Mouse (Mus musculus) limb, embryonic 13.5 days (tissue): ENCODE results near the gene Olfr1079. TPM values are rescaled to one million over a fixed set of nuclear protein-coding genes. Genes with fewer than 3 reads are reported as not detected.
"Not testable (repeated sequence)": the region's sequence is repeated elsewhere in the genome, so short reads cannot be mapped to it uniquely, and the experiment has no call there.

Experiments
- ATAC-seq: fragments of 200-750 bp; cut with Nextera tagmentation; 2 replicates; pipeline ENCODE4 v1.8.0; 2017; ENCODE audit warnings: low read depth, moderate number of reproducible peaks, moderate TSS enrichment; ENCODE audit not compliant: low FRiP score
- H3K27ac ChIP-seq: fragments of 300-500 bp; sonication (generic); 2 replicates; pipeline ENCODE4 v1.5.1; 2015; ENCODE audit warnings: inconsistent platforms, mild to moderate bottlenecking, moderate library complexity
- H3K27me3 ChIP-seq: fragments of 300-500 bp; sonication (generic); 2 replicates; pipeline ENCODE4 v1.6.1; 2015; ENCODE audit warnings: mild to moderate bottlenecking, inconsistent platforms
- H3K36me3 ChIP-seq: fragments of 300-500 bp; sonication (generic); 2 replicates; pipeline ENCODE4 v1.6.1; 2015; ENCODE audit warnings: inconsistent platforms, mild to moderate bottlenecking, moderate library complexity
- H3K4me1 ChIP-seq: fragments of 300-500 bp; sonication (generic); 2 replicates; pipeline ENCODE4 v1.6.1; 2015; ENCODE audit warnings: inconsistent platforms
- H3K4me2 ChIP-seq: fragments of 300-500 bp; sonication (generic); replicated peaks from 2 replicates; pipeline ENCODE4 v1.6.1; 2015; ENCODE audit warnings: inconsistent platforms, mild to moderate bottlenecking, moderate library complexity
- H3K4me3 ChIP-seq: fragments of 300-500 bp; sonication (generic); 2 replicates; pipeline ENCODE4 v1.5.1; 2015; ENCODE audit warnings: moderate library complexity, mild to moderate bottlenecking, inconsistent platforms
- H3K9ac ChIP-seq: fragments of 300-500 bp; sonication (generic); 2 replicates; pipeline ENCODE4 v1.6.1; 2015; ENCODE audit warnings: mild to moderate bottlenecking, inconsistent platforms
- H3K9me3 ChIP-seq: fragments of 300-500 bp; sonication (generic); 2 replicates; pipeline ENCODE4 v1.6.1; 2016; ENCODE audit warnings: inconsistent platforms
- WGBS: fragments of 180-500 bp; shearing (Covaris S2); methylation state at CpG from one replicate; pipeline ENCODE4 v1.1.7; 2015; 5-methylcytosine and 5-hydroxymethylcytosine counted together
- polyA plus RNA-seq: library from polyadenylated mRNA; unstranded; fragments of >200 nt; fragmentation: Nextera tagmentation; extraction: Ambion mirVana; gene quantifications from 2 replicates; pipeline ENCODE4 v1.2.1, GENCODE M21; 2015

The Olfr1079 gene
- not detected in 2 replicates for polyA plus RNA-seq

DNA sequence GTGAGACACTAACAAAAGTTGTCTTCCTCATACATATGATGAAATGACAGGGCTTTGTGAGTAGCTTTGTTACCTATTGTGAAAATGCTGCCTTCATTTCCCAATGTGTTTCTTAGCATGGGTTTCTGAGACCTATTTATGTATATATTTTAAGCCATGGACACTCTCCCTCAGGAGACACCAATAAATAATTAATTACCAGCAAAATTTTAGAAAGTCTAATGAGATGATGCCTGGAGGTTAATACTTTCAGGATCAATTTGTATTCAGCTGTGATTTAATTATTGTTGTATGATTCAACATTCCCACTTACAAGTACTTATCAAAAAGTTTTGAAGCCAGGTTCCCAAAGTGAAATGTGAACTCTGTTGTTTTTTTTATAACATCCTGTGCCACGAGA, at the start of gene Olfr1079:
Gene Olfr1079 (minus strand): TSS at position 101 of the 400 bp plus-strand sequence.
- no peaks in the 10 kb centered on the region for H3K27me3 ChIP-seq
- no peak within 1 kb of the TSS for H3K27ac ChIP-seq
- H3K4me2 ChIP-seq: no peak within 1 kb of the TSS
- H3K9me3 ChIP-seq: no peaks in the 10 kb centered on the region
- no peak within 1 kb of the TSS for H3K9ac ChIP-seq
- no peak for ATAC-seq
- no peaks in the 10 kb centered on the region for H3K4me1 ChIP-seq
- no peak within 1 kb of the TSS for H3K4me3 ChIP-seq
- H3K36me3 ChIP-seq: no peaks in the 10 kb centered on the region
- WGBS: 64% methylated on average over 1 of the region's 1 CpGs

DNA sequence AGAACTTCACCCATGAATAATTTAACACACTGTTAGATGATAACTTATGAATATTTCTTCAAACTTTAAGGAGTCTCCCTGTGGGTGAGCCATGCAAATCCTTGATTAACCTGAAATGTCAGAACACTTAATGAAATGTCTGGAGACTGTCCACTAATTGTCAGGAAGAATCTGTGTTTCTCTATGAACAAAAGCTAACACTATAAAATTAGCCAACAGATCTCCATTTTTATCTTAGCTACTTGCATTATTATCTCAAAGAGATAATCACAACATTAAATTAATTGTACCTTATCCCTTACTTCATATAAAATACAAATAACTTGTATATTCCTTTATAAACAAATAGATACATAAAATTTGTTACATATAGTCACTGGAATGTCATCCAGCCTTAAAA, 15.9 kb upstream of the Olfr1079 start, which contains the start of gene Olfr1080:
Gene Olfr1080 (minus strand): TSS at position 101 of the 400 bp plus-strand sequence.
- not testable (repeated sequence) for H3K9ac ChIP-seq, H3K4me2 ChIP-seq, H3K27me3 ChIP-seq, ATAC-seq, H3K4me1 ChIP-seq, H3K27ac ChIP-seq, H3K4me3 ChIP-seq, H3K9me3 ChIP-seq, H3K36me3 ChIP-seq

DNA sequence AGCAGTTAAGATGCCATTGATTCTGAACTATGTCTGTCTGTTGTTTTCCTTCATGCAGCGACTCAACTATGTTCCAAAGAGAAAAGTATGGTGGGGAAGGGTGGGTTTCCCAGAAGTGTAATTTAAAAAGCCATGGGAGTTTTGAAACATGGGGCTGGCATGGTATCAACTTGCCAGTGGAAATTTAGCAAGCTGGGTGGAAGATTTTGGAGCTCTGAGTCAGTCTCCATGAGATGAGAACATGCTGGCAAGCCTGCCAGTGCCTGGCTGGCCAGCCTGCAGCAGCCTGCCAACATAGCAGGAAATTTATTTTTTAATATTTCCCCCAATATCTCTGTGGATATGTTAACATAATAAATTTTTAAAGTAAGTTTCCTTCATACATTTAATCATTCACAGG, 11.3 kb downstream of the Olfr1079 start:
- no peaks in the 10 kb centered on the region for H3K27me3 ChIP-seq
- no peak overlapping the region for H3K9ac ChIP-seq
- no peaks in the 10 kb centered on the region for H3K9me3 ChIP-seq
- no peak for ATAC-seq
- no peak overlapping the region for H3K4me2 ChIP-seq
- 74% methylated on average over 1 of the region's 1 CpGs for WGBS
- H3K4me3 ChIP-seq: no peak overlapping the region
- no peaks in the 10 kb centered on the region for H3K4me1 ChIP-seq
- no peaks in the 10 kb centered on the region for H3K36me3 ChIP-seq
- H3K27ac ChIP-seq: no peak overlapping the region

DNA sequence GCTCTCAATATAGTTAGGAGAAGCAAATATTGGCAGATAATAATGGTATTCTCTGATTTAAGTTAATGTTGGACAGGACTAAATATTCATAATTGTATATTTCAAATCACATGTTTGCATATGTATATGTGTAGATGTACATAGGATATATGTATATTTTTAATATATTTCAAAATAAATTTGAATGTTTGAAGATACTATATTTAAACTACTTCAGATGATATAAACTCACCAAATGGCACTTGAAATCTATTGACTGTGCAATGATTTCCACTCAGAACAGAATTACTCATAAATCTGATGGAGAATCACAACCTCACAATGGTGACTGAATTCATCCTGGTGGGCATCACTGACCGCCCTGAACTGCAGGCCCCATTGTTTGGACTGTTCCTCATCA, 34.1 kb downstream of the Olfr1079 start, which contains the start of gene Olfr1076:
Gene Olfr1076 (plus strand): TSS at position 301 of the 400 bp plus-strand sequence.
- H3K9me3 ChIP-seq: no peaks in the 10 kb centered on the region
- H3K27ac ChIP-seq: no peak within 1 kb of the TSS
- H3K4me1 ChIP-seq: no peaks in the 10 kb centered on the region
- WGBS: 58% methylated on average over 1 of the region's 1 CpGs
- H3K9ac ChIP-seq: no peak within 1 kb of the TSS
- H3K4me2 ChIP-seq: no peak within 1 kb of the TSS
- no peaks in the 10 kb centered on the region for H3K27me3 ChIP-seq
- H3K4me3 ChIP-seq: no peak within 1 kb of the TSS
- no peak for ATAC-seq
- no peaks in the 10 kb centered on the region for H3K36me3 ChIP-seq

DNA sequence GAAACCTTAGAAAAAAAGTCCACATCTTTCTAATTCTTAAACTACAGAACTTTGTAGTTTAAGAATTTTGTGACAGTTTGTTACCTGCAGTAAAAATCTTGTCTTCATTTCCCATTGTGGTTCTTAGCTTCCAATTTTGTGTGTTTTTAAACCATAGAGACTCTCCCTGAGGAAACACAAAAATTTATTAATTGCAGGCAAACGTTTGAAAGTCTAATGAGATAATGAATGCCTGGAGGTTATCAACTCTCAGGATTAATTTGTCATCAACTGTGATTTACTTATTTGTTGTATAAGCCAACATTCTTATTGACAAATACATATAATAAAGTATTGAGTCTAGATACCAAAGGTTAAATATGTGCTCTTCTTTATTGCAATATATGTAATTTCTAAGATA, 55.0 kb downstream of the Olfr1079 start, which contains the start of gene Olfr228:
Gene Olfr228 (minus strand): TSS at position 101 of the 400 bp plus-strand sequence.
- no peak for ATAC-seq
- Histone ChIP-seq H3K36me3 (no peaks in the 10 kb centered on the region), H3K4me1 (no peaks in the 10 kb centered on the region), H3K27ac (no peak within 1 kb of the TSS), H3K9me3 (no peaks in the 10 kb centered on the region), H3K4me3 (no peak within 1 kb of the TSS), H3K4me2 (no peak within 1 kb of the TSS), H3K9ac (no peak within 1 kb of the TSS), H3K27me3 (no peaks in the 10 kb centered on the region)
- WGBS: 29% methylated on average over 1 of the region's 1 CpGs

Other genes with a start within 250 kb of the Olfr1079 start
- not detected in 2 replicates for gene Olfr1053, start 227.2 kb downstream of the Olfr1079 start, polyA plus RNA-seq
- not detected in 2 replicates for gene Olfr1054, start 207.0 kb downstream of the Olfr1079 start, polyA plus RNA-seq
- gene Olfr1055, start 192.2 kb downstream of the Olfr1079 start, polyA plus RNA-seq: not detected in 2 replicates
- not detected in 2 replicates for gene Olfr1056, start 180.0 kb downstream of the Olfr1079 start, polyA plus RNA-seq
- not detected in 2 replicates for gene Olfr1057, start 164.1 kb downstream of the Olfr1079 start, polyA plus RNA-seq
- gene Olfr1058, start 153.9 kb downstream of the Olfr1079 start, polyA plus RNA-seq: not detected in 2 replicates
- gene Olfr1061, start 128.4 kb downstream of the Olfr1079 start, polyA plus RNA-seq: not detected in 2 replicates
- gene Olfr1062, start 115.7 kb downstream of the Olfr1079 start, polyA plus RNA-seq: not detected in 2 replicates
- gene Olfr1065, start 91.9 kb downstream of the Olfr1079 start, polyA plus RNA-seq: not detected in 2 replicates
- not detected in 2 replicates for gene Olfr1066, start 86.2 kb downstream of the Olfr1079 start, polyA plus RNA-seq
- not detected in 2 replicates for gene Olfr228, start 55.1 kb downstream of the Olfr1079 start, polyA plus RNA-seq
- not detected in 2 replicates for gene Olfr1076, start 34.0 kb downstream of the Olfr1079 start, polyA plus RNA-seq
- not detected in 2 replicates for gene Olfr1080, start 15.8 kb upstream of the Olfr1079 start, polyA plus RNA-seq
- not detected in 2 replicates for gene Olfr1082, start 56.5 kb upstream of the Olfr1079 start, polyA plus RNA-seq
- gene Olfr1084, start 97.2 kb upstream of the Olfr1079 start, polyA plus RNA-seq: not detected in 2 replicates
- gene Olfr1085, start 119.5 kb upstream of the Olfr1079 start, polyA plus RNA-seq: not detected in 2 replicates
- not detected in 2 replicates for gene Olfr1086, start 137.6 kb upstream of the Olfr1079 start, polyA plus RNA-seq
- gene Olfr1087, start 155.9 kb upstream of the Olfr1079 start, polyA plus RNA-seq: not detected in 2 replicates
- not detected in 2 replicates for gene Olfr1089, start 191.2 kb upstream of the Olfr1079 start, polyA plus RNA-seq
- gene Olfr1090, start 216.5 kb upstream of the Olfr1079 start, polyA plus RNA-seq: not detected in 2 replicates
- not detected in 2 replicates for gene Olfr1093, start 240.0 kb upstream of the Olfr1079 start, polyA plus RNA-seq